Mouse (Mus musculus): Measurements from ENCODE around the gene Nectin4. TPM values are rescaled to one million over a fixed set of nuclear protein-coding genes. Genes with fewer than 3 reads are reported as not detected.
"Not testable (repeated sequence)": the region's sequence is repeated elsewhere in the genome, so short reads cannot be mapped to it uniquely, and the experiment has no call there.

The Nectin4 gene
- not detected in 2 replicates for polyA plus RNA-seq (2012)

DNA sequence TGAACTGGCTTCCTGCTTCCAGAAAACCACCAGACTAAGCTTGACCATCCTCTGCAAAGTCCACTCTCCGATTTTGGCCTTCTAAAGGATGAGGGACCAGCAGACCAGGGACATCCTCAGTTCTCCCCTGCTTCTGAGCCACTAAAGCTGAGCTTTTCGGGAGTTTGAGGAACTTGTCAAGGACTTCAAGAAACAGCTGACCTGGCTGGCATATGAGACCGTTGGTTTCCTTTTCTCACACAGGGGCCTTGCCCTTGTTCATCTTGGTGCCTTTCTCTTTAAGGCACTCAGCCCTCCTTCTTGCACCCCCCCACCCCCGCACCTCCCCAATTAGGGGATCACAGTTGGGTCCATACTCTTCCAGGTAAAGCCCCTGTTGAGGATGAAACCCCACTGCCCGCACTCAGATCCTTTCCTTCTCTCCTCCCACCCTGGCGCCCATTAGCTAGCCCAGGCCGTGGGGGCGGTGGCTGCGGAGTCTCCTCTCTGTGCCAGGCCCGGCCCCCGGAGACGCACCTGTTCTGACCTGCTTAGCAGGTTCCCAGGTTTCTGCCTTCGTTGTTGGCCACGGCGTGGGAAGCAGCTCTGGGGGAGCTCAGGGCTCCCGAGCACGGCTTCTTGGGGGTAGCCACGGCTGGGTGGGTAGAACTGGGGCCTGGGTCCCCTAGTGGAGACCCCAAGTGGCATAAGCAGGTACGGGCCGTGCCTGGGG lies at the start of gene Nectin4:
Gene Nectin4 (plus strand): TSS at position 255 of the 712 bp plus-strand sequence.
- H3K27me3 ChIP-seq (ENCODE audit: control insufficient read depth) = peaks cover 15% of the 10 kb centered on the region
- H3K4me3 ChIP-seq (replicated peaks) = no peak within 1 kb of the TSS
- H3K4me1 ChIP-seq (ENCODE audit: control insufficient read depth) = peaks cover 1% of the 10 kb centered on the region; the same call in 1 of the 2 replicates
- no peaks in the 10 kb centered on the region for H3K36me3 ChIP-seq (ENCODE audit: control insufficient read depth)
- TF ChIP-seq TAL1 (IDR thresholded peaks at IDR 0.05; ENCODE audit: low read length) (no peak), GATA1 (IDR thresholded peaks at IDR 0.05; ENCODE audit: low read length) (no peak)
- no peaks in the 10 kb centered on the region for H3K9me3 ChIP-seq (ENCODE audit: control insufficient read depth, low read length)

DNA sequence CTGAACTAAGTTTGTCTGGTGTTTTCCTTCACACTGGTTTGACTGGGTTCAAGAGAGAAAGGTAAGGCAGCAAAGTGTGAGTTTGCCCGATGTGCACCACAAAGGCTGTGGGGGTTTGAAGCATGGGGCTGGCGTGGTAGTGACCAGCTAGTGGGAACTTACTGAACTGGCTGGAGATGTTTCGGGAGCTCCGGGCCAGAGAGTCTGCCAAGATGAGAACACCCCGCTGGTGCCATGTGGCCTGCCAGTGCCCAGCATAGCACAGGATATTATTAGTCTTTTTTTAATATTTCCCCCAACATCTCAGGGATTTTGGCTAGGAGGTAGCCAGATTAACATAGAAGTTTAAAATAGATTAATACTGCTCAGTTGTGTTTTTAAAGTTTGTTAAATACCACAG lies 49.7 kb upstream of the Nectin4 start:
- peaks cover 12% of the 10 kb centered on the region for H3K36me3 ChIP-seq (ENCODE audit: control insufficient read depth)
- H3K27me3 ChIP-seq (ENCODE audit: control insufficient read depth) = peaks cover 7% of the 10 kb centered on the region; the same call in 1 of the 2 replicates
- H3K4me3 ChIP-seq (replicated peaks) = no peak overlapping the region
- H3K9me3 ChIP-seq (ENCODE audit: control insufficient read depth, low read length) = no peaks in the 10 kb centered on the region
- TF ChIP-seq GATA1 (IDR thresholded peaks at IDR 0.05; ENCODE audit: low read length) = no peak
- TF ChIP-seq TAL1 (IDR thresholded peaks at IDR 0.05; ENCODE audit: low read length) = no peak
- peaks cover 5% of the 10 kb centered on the region for H3K4me1 ChIP-seq (ENCODE audit: control insufficient read depth)

DNA sequence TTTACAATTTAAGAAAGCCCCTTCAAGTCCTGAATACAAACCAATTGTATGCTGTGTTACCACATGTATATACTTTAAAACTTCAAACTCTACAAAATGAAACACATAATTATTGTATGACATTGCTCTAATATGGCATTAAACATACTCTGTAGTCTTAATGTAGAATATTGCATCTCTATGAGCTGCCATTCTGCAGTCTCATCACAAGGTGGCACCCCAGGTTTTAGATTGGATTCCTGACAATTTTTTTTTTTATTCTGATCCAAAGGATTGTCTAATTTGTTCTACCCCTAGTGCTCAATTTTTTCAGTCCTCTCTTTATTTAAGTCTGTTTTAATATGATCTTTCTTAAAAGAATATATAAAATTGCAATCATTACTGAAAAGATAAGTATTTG lies 48.5 kb upstream of the Nectin4 start:
- Histone ChIP-seq H3K9me3 (ENCODE audit: control insufficient read depth, low read length) (no peaks in the 10 kb centered on the region), H3K36me3 (ENCODE audit: control insufficient read depth) (peaks cover 24% of the 10 kb centered on the region), H3K4me3 (replicated peaks) (no peak overlapping the region), H3K27me3 (ENCODE audit: control insufficient read depth) (peaks cover 7% of the 10 kb centered on the region; the same call in 1 of the 2 replicates), H3K4me1 (ENCODE audit: control insufficient read depth) (peaks cover 15% of the 10 kb centered on the region)
- TF ChIP-seq GATA1 (IDR thresholded peaks at IDR 0.05; ENCODE audit: low read length) = no peak
- TF ChIP-seq TAL1 (IDR thresholded peaks at IDR 0.05; ENCODE audit: low read length) = no peak

DNA sequence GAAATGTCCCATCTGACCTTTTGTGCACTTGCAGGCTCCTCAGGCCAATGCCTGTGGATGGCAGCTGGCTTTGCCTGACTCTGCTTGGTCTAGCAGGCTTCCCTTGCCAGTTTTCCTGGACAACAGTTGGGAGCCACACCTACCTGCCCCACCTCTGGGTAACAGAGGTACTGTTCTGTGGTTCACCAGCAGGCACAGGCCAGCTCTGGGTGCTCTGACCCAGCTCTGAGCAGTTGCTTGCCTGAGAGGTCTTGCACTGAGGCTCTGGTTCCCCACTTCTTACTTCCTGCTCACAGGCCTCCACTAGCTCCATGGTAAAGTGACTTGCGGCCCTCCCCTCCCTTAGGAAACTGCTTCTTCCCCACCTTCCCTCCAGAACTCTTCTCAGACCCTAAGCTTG lies 47.9 kb upstream of the Nectin4 start:
- TF ChIP-seq TAL1 (IDR thresholded peaks at IDR 0.05; ENCODE audit: low read length) = no peak
- no peak for TF ChIP-seq GATA1 (IDR thresholded peaks at IDR 0.05; ENCODE audit: low read length)
- Histone ChIP-seq H3K27me3 (ENCODE audit: control insufficient read depth) (peaks cover 7% of the 10 kb centered on the region; the same call in 1 of the 2 replicates), H3K4me3 (replicated peaks) (no peak overlapping the region), H3K36me3 (ENCODE audit: control insufficient read depth) (peaks cover 25% of the 10 kb centered on the region), H3K4me1 (ENCODE audit: control insufficient read depth) (peaks cover 17% of the 10 kb centered on the region), H3K9me3 (ENCODE audit: control insufficient read depth, low read length) (no peaks in the 10 kb centered on the region)

DNA sequence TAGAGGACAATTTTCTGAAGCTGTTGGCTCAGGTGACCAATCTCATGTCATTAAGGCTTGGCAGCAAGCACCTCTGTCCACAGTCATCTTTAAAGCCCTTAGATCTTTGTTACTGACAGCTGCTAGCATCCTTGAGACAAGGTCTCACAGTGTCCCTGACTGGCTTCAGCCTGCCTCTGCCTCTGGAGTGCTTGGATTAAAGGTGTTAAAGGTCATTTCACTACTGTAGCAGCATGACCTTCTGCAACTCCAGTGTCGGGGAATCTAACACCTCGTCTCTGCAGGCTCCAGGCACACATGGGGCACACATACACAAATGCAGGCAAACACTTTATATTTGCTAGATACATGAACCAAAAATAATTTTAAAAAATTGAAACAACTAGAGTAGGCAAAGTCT lies 44.3 kb upstream of the Nectin4 start:
- peaks cover 40% of the 10 kb centered on the region for H3K4me1 ChIP-seq (ENCODE audit: control insufficient read depth)
- no peak overlapping the region for H3K4me3 ChIP-seq (replicated peaks)
- peaks cover 27% of the 10 kb centered on the region for H3K36me3 ChIP-seq (ENCODE audit: control insufficient read depth)
- no peaks in the 10 kb centered on the region for H3K27me3 ChIP-seq (ENCODE audit: control insufficient read depth)
- TF ChIP-seq GATA1 (IDR thresholded peaks at IDR 0.05; ENCODE audit: low read length) (no peak), TAL1 (IDR thresholded peaks at IDR 0.05; ENCODE audit: low read length) (no peak)
- no peaks in the 10 kb centered on the region for H3K9me3 ChIP-seq (ENCODE audit: control insufficient read depth, low read length)

DNA sequence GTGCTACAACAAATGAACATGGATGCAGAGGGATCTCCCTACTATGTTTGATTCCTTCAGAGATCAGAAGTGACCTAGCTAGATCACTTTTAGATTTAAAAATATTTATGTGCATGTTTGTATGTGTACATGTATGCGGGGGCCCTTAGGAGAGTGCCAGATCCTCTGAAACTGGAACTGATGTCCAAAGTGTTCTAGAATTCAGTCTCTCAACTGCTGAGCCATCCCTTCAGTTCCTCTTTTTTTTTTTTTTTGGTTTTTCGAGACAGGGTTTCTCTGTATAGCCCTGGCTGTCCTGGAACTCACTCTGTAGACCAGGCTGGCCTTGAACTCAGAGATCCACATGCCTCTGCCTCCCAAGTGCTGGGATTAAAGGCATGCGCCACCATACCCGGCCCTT lies 43.3 kb upstream of the Nectin4 start:
- peaks cover 46% of the 10 kb centered on the region for H3K4me1 ChIP-seq (ENCODE audit: control insufficient read depth)
- H3K36me3 ChIP-seq (ENCODE audit: control insufficient read depth) = peaks cover 27% of the 10 kb centered on the region
- not testable (repeated sequence) for H3K9me3 ChIP-seq (ENCODE audit: control insufficient read depth, low read length); H3K4me3 ChIP-seq (replicated peaks); H3K27me3 ChIP-seq (ENCODE audit: control insufficient read depth)

DNA sequence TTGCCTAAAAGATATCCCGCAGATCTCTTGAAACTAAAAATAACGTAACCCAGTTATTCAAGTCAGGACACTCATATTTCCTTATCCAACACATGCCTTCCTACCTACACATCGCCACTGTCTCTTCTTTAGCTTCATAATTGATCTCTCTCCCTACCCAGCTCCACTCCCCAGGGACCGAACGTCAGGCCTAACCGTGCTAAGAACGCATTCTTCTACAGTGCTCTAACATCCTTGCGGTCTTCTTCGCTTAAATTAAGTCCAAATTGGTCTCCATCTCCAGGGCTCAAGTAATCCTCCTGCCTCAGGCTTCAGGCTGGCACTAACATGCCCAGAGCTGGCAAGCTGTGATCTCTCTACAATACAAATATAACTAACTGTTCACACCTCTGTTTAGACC lies 41.7 kb upstream of the Nectin4 start:
- no peaks in the 10 kb centered on the region for H3K9me3 ChIP-seq (ENCODE audit: control insufficient read depth, low read length)
- peak overlapping the region; percentile 99 for H3K4me3 ChIP-seq (replicated peaks)
- no peak for TF ChIP-seq GATA1 (IDR thresholded peaks at IDR 0.05; ENCODE audit: low read length)
- no peak for TF ChIP-seq TAL1 (IDR thresholded peaks at IDR 0.05; ENCODE audit: low read length)
- H3K36me3 ChIP-seq (ENCODE audit: control insufficient read depth) = peaks cover 34% of the 10 kb centered on the region
- H3K27me3 ChIP-seq (ENCODE audit: control insufficient read depth) = no peaks in the 10 kb centered on the region
- H3K4me1 ChIP-seq (ENCODE audit: control insufficient read depth) = peaks cover 48% of the 10 kb centered on the region

DNA sequence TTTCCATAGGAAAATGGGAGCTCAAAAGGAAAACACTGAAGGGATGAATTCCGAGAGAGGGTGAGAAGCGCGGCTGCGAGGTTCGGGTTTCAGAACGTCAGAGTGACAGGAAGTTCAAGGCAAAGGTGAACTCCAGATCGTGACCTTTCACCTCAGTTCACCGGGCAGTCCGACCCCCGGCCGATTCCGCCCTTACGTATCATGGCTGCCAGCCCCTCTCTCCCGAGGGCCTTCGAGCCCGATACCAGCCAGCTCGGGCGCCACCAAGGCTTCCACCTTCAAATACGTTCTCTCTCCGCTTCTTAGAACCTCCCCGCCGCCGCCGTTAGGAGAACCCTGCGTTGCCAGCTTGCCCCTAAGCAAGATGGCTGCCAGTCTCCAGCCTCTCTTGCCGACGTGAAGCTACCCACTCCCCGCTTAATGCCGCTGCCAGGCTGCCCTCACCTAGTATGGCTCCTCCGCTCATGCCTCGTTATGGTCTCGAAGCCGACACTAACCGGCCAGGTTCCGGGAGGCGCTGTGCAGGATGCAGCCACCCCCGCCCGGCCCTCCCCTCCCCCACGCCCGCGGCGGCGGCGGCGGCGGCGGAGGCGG lies 41.0 kb upstream of the Nectin4 start, which contains the start of gene Dedd:
Gene Dedd (plus strand): TSS at position 307 of the 594 bp plus-strand sequence.
- peaks cover 52% of the 10 kb centered on the region for H3K4me1 ChIP-seq (ENCODE audit: control insufficient read depth)
- peaks cover 38% of the 10 kb centered on the region for H3K36me3 ChIP-seq (ENCODE audit: control insufficient read depth)
- H3K4me3 ChIP-seq (replicated peaks) = peak within 1 kb of the TSS; percentile 99
- no peak for TF ChIP-seq TAL1 (IDR thresholded peaks at IDR 0.05; ENCODE audit: low read length)
- no peak for TF ChIP-seq GATA1 (IDR thresholded peaks at IDR 0.05; ENCODE audit: low read length)
- H3K27me3 ChIP-seq (ENCODE audit: control insufficient read depth) = no peaks in the 10 kb centered on the region
- no peaks in the 10 kb centered on the region for H3K9me3 ChIP-seq (ENCODE audit: control insufficient read depth, low read length)

DNA sequence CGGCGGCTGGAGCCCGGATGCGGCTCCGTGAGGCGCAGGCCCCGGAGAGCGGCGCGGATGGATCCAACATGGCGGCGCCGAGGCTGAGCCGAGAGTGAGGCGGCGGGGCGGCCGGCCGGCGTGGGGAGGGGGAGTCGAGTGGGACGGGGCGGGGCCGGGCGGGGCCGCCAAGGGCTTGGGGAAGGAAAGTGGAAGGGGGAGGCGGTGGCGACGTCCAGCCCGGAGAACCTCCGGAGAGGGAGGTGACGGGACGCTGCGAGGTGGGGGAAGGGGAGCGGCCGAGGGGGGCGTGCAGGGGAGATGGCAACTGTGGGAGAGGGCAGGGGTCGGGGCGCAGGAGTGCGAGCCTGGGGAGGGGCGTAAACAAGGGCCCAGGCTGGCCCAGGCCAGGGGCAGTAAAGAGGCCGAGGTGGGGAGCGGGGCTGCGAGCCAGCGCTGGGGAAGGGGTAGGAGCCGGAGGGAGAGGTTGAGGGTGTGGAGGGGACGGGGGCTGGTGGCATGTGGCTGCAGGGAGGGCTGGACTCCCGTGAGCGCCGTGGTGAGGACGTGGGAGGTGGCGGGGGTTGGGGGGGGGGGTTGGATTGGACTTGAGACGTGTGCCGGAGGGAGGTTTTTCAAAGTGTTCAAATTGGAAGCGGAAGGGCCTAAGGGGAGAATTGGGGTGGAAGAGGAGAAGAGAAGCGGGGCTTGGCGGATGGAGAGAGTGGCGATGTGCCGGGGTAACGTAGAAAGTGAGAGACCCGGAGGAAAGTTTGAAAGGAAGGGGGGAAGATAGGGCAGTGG lies 40.3 kb upstream of the Nectin4 start:
- peaks cover 52% of the 10 kb centered on the region for H3K4me1 ChIP-seq (ENCODE audit: control insufficient read depth)

More for the DNA sequence above, 40.3 kb upstream of the Nectin4 start:
- no peaks in the 10 kb centered on the region for H3K27me3 ChIP-seq (ENCODE audit: control insufficient read depth)
- peaks cover 41% of the 10 kb centered on the region for H3K36me3 ChIP-seq (ENCODE audit: control insufficient read depth)
- H3K4me3 ChIP-seq (replicated peaks) = peak overlapping the region; percentile 99
- TF ChIP-seq TAL1 (IDR thresholded peaks at IDR 0.05; ENCODE audit: low read length) = no peak
- TF ChIP-seq GATA1 (IDR thresholded peaks at IDR 0.05; ENCODE audit: low read length) = no peak
- H3K9me3 ChIP-seq (ENCODE audit: control insufficient read depth, low read length) = no peaks in the 10 kb centered on the region

Measured in erythroblast, embryonic 14.5 days (primary cell).